Mouse (Mus musculus) c-Kit-positive CD71-negative TER-119-negative erythroid progenitor cells, embryonic 14.5 days (primary cell): ENCODE measurements at regions not wholly inside any gene's neighbourhood (a gene's known extent, or its start where the extent isn't known, plus 50 kb on each side); places are given as distances from the start of the nearest gene placed in this dataset.
"Not testable (repeated sequence)": the region's sequence is repeated elsewhere in the genome, so short reads cannot be mapped to it uniquely, and the experiment has no call there.

Experiments used
- DNase-seq: peaks from one replicate; pipeline ENCODE4 v3.0.0-alpha.2; 2013; ENCODE audit warnings: low read depth

- no peak for DNase-seq
Measured at GRCm38 (mm10) chr12:15565941-15566784, 250.6 kb downstream of the Trib2 start.

GRCm38 (mm10) chr12:15562826-15563225, 253.9 kb downstream of the Trib2 start:
- no peak for DNase-seq

GRCm38 (mm10) chr12:15555471-15555870, 261.3 kb downstream of the Trib2 start:
- no peak for DNase-seq

- no peak for DNase-seq
Measured at GRCm38 (mm10) chr12:15553681-15554007, 263.1 kb downstream of the Trib2 start.

- no peak for DNase-seq
Measured at GRCm38 (mm10) chr12:15552979-15553680, 263.6 kb downstream of the Trib2 start.

GRCm38 (mm10) chr12:15552210-15552609, 264.5 kb downstream of the Trib2 start:
- no peak for DNase-seq

- no peak for DNase-seq
Measured at GRCm38 (mm10) chr12:15551281-15551900, 265.3 kb downstream of the Trib2 start.

- DNase-seq = no peak
Measured at GRCm38 (mm10) chr12:15544351-15544750, 272.4 kb downstream of the Trib2 start.

- DNase-seq = no peak
Measured at GRCm38 (mm10) chr12:15542486-15542885, 274.2 kb downstream of the Trib2 start.

GRCm38 (mm10) chr12:15536852-15537368, 279.8 kb downstream of the Trib2 start:
- DNase-seq = no peak

- no peak for DNase-seq
Measured at GRCm38 (mm10) chr12:15536247-15536646, 280.5 kb downstream of the Trib2 start.

- peak; percentile 39 for DNase-seq
Measured at GRCm38 (mm10) chr12:15535822-15536221, 280.9 kb downstream of the Trib2 start.

GRCm38 (mm10) chr12:15520783-15521407, 295.8 kb downstream of the Trib2 start:
- DNase-seq = no peak

- DNase-seq = no peak
Measured at GRCm38 (mm10) chr12:15511994-15512393, 304.7 kb downstream of the Trib2 start.

GRCm38 (mm10) chr12:15507576-15507975, 309.1 kb downstream of the Trib2 start:
- DNase-seq = no peak

GRCm38 (mm10) chr12:15493640-15494039, 323.1 kb downstream of the Trib2 start:
- DNase-seq = no peak

- DNase-seq = no peak
Measured at GRCm38 (mm10) chr12:15472741-15473140, 344.0 kb downstream of the Trib2 start.

GRCm38 (mm10) chr12:15459429-15459828, 357.3 kb downstream of the Trib2 start:
- DNase-seq = no peak

GRCm38 (mm10) chr12:15456369-15456768, 360.4 kb downstream of the Trib2 start:
- not testable (repeated sequence) for DNase-seq

- no peak for DNase-seq
Measured at GRCm38 (mm10) chr12:15455744-15456143, 361.0 kb downstream of the Trib2 start.

GRCm38 (mm10) chr12:15449484-15449883, 367.2 kb downstream of the Trib2 start:
- no peak for DNase-seq

GRCm38 (mm10) chr12:15416180-15416766, 400.4 kb downstream of the Trib2 start:
- DNase-seq = no peak
